Mouse (Mus musculus) forebrain, postnatal 0 days (tissue): ENCODE measurements around the gene Akap14. TPM values are rescaled to one million over a fixed set of nuclear protein-coding genes. Genes with fewer than 3 reads are reported as not detected.

Experiments
- ATAC-seq: fragments of 200-750 bp; cut with Nextera tagmentation; 2 replicates; pipeline ENCODE4 v1.8.0; 2017; ENCODE audit warnings: mild to moderate bottlenecking, moderate library complexity
- DNase-seq: peaks from one replicate; pipeline ENCODE4 v3.0.0-alpha.2; 2015
- H3K27ac ChIP-seq: fragments of 300-500 bp; sonication (generic); 2 replicates; pipeline ENCODE4 v1.5.1; 2014; ENCODE audit warnings: low read depth, mild to moderate bottlenecking, antibody characterized with exemption, low read length, moderate library complexity, mixed read lengths
- H3K27me3 ChIP-seq: fragments of 300-500 bp; sonication (generic); 2 replicates; pipeline ENCODE4 v1.6.1; 2014; ENCODE audit warnings: mild to moderate bottlenecking, low read length, mixed read lengths; ENCODE audit not compliant: insufficient read depth
- H3K36me3 ChIP-seq: fragments of 300-500 bp; sonication (generic); 2 replicates; pipeline ENCODE4 v1.6.1; 2014; ENCODE audit warnings: mild to moderate bottlenecking, moderate library complexity; ENCODE audit not compliant: insufficient read depth
- H3K4me1 ChIP-seq: fragments of 300-500 bp; sonication (generic); 2 replicates; pipeline ENCODE4 v1.6.1; 2014; ENCODE audit warnings: antibody characterized with exemption; ENCODE audit not compliant: insufficient read depth
- H3K4me2 ChIP-seq: fragments of 300-500 bp; sonication (generic); 2 replicates; pipeline ENCODE4 v1.6.1; 2014; ENCODE audit warnings: low read depth, mild to moderate bottlenecking, moderate library complexity
- H3K4me3 ChIP-seq: fragments of 300-500 bp; sonication (generic); 2 replicates; pipeline ENCODE4 v1.5.1; 2014; ENCODE audit warnings: low read depth, low read length, mixed read lengths
- H3K9ac ChIP-seq: fragments of 300-500 bp; sonication (generic); 2 replicates; pipeline ENCODE4 v1.6.1; 2014; ENCODE audit warnings: mild to moderate bottlenecking
- H3K9me3 ChIP-seq: fragments of 300-500 bp; sonication (generic); 2 replicates; pipeline ENCODE4 v1.6.1; 2016; ENCODE audit warnings: low read length
- CTCF ChIP-seq: sonication (generic); IDR thresholded peaks from 2 replicates; pipeline ENCODE4 v1.5.1; 2016; ENCODE audit warnings: antibody characterized with exemption, control low read depth, low read depth
- WGBS: fragments of 180-500 bp; shearing (Covaris S2); extraction: QIAGEN DNeasy Blood & Tissue Kit; methylation state at CpG from one replicate; pipeline ENCODE4 v1.1.7; 2014; 5-methylcytosine and 5-hydroxymethylcytosine counted together
- polyA plus RNA-seq: library from polyadenylated mRNA; unstranded; fragments of >200 nt; fragmentation: Nextera tagmentation; extraction: Ambion mirVana; gene quantifications from 2 replicates; pipeline ENCODE4 v1.2.1, GENCODE M21; 2015
- total RNA-seq: library from RNA; depleted of rRNA; stranded (reverse); fragments of >200 nt; gene quantifications from 2 replicates; pipeline ENCODE4 v1.2.3, GENCODE M21; 2014

Akap14 gene
- total and polyA plus RNA-seq, 2 experiments from 2014 or later = 0.48 to 0.58 TPM

DNA sequence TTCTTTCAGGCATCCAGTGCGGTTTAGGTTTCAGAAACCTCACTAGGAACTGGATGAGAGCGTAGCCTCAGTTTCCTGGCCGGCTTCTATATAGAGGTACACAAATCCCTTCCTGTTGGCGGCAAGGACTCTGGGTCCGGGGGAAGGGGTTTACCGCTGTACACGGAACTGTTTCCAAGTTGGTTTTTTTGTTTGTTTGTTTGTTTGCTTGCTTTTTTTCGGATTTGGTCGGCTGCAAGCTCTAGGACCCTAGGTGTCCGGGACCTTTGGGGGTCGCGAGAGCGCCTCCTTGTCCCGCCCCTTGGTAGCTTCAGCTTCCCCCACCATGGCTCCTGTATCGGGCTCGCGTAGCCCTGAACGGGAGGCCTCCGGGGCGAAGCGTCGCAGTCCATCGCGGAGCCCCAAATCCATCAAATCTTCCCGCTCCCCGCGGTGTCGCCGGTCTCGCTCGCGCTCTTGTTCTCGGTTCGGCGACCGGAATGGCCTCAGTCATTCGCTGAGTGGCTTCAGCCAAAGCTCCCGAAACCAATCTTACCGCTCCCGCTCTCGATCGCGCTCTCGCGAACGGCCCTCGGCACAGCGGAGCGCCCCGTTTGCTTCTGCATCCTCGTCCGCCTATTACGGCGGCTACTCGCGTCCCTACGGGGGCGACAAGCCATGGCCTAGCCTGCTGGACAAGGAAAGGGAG is 41.8 kb downstream of the Akap14 start, which contains the start of gene Nkap:
Gene Nkap, plus strand, starts transcription at position 125 of the 688 bp plus-strand sequence.
- Histone ChIP-seq H3K4me3 (peak within 1 kb of the TSS; percentile 59), H3K4me2 (peak within 1 kb of the TSS; percentile 47), H3K9ac (peak within 1 kb of the TSS; percentile 66), H3K9me3 (no peaks in the 10 kb centered on the region), H3K36me3 (no peaks in the 10 kb centered on the region), H3K4me1 (no peaks in the 10 kb centered on the region), H3K27me3 (no peaks in the 10 kb centered on the region), H3K27ac (peak within 1 kb of the TSS; percentile 66; the same call in 1 of the 2 replicates)
- WGBS = 26% methylated on average over 57 of the region's 58 CpGs
- DNase-seq = peak; percentile 88
- no peak for TF ChIP-seq CTCF
- ATAC-seq = peak; percentile 96

DNA sequence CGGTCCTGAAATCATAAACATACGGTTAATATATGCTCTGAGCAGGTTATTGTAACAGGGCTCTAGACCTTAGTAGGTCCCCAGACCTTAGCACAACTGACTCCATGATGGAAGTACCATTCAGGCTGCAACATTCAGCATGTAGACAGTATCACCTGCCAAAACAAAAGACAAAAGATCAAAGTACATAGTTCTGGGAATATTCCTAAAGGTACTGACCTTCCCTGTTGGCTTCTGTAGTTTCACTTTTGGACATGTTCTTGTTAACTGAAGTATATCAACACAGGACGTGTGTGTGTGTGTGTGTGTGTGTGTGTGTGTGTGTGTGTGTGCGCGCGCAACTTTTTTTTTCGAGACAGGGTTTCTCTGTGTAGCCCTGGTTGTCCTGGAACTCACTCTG is 43.1 kb downstream of the Akap14 start:
- no peaks in the 10 kb centered on the region for H3K36me3 ChIP-seq
- DNase-seq (no peak), ATAC-seq (no peak)
- H3K4me3 ChIP-seq = no peak overlapping the region
- no peak overlapping the region for H3K9ac ChIP-seq
- H3K4me1 ChIP-seq = no peaks in the 10 kb centered on the region
- no peak for TF ChIP-seq CTCF
- H3K27me3 ChIP-seq = no peaks in the 10 kb centered on the region
- 91% methylated on average over 7 of the region's 7 CpGs for WGBS
- H3K27ac ChIP-seq = no peak overlapping the region
- H3K9me3 ChIP-seq = no peaks in the 10 kb centered on the region
- H3K4me2 ChIP-seq = no peak overlapping the region

DNA sequence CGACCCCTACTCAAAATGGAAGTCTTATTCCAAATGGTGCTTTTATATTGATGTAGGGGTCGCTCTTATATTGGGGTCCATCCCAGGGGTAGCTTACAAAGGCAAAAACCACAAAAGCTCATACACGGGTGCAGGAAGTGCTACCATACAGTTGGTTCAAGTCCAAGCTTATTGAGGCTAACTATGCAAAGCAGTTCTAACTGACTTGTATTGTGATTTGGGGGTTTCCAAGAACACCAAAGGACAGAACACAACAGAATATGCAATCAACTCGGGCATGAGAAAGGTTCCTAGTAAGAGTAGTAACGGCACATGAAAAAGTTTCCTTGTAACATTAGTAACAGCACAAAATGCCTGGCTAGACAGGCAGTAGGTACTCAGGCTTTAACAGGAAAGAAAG is 48.4 kb downstream of the Akap14 start:
- H3K36me3 ChIP-seq = no peaks in the 10 kb centered on the region
- no peak for ATAC-seq
- no peak for TF ChIP-seq CTCF
- no peak overlapping the region for H3K9ac ChIP-seq
- H3K4me2 ChIP-seq = no peak overlapping the region
- H3K9me3 ChIP-seq = no peaks in the 10 kb centered on the region
- DNase-seq = no peak
- WGBS = 69% methylated on average over 5 of the region's 5 CpGs
- H3K27me3 ChIP-seq = no peaks in the 10 kb centered on the region
- no peak overlapping the region for H3K27ac ChIP-seq
- no peak overlapping the region for H3K4me3 ChIP-seq
- no peaks in the 10 kb centered on the region for H3K4me1 ChIP-seq

DNA sequence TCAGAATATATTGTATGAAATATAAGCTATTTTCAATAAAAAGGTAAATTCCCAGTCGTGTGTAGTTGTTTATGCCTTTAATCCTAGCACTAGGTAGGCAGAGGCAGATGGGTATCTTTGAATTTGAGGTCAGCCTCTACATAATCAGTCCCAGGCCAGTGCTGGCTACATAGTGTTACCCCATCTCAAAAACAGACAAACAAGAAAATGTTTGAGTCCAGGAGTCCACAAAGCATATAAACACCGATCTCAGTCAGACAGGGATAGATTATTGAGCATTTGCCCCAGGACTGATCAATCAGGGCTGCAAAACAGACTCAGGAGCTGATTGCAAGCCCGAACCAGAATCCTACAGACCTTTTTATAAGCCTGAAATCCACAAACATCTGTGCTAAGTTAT is 49.1 kb downstream of the Akap14 start:
- H3K4me3 ChIP-seq = no peak overlapping the region
- no peak overlapping the region for H3K4me2 ChIP-seq
- ATAC-seq (no peak), DNase-seq (no peak)
- 61% methylated on average over 3 of the region's 3 CpGs for WGBS
- no peaks in the 10 kb centered on the region for H3K9me3 ChIP-seq
- H3K4me1 ChIP-seq = no peaks in the 10 kb centered on the region
- no peak overlapping the region for H3K9ac ChIP-seq
- H3K27ac ChIP-seq = no peak overlapping the region
- H3K36me3 ChIP-seq = no peaks in the 10 kb centered on the region
- no peak for TF ChIP-seq CTCF
- H3K27me3 ChIP-seq = no peaks in the 10 kb centered on the region

DNA sequence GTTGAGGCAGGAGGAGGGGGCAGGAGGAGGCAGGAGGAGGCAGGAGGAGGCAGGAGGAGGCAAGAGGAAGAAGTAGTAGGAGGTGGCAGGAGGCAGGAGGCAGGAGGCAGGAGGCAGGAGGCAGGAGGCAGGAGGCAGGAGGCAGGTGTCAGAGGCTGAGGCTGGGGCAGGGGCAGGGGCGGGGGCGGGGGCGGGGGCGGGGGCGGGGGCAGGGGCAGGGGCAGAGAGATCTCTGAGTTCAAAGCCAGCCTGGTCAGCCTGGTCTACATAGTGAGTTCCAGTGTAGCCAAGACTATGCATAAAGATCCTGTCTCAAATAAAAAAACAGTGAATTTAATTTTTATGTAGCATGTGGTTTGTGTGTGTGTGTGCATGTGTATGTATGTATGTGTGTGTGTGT is 51.6 kb downstream of the Akap14 start:
- TF ChIP-seq CTCF = no peak
- Histone ChIP-seq H3K4me1 (no peaks in the 10 kb centered on the region), H3K36me3 (no peaks in the 10 kb centered on the region), H3K27ac (no peak overlapping the region), H3K27me3 (no peaks in the 10 kb centered on the region), H3K4me3 (no peak overlapping the region), H3K4me2 (no peak overlapping the region), H3K9me3 (no peaks in the 10 kb centered on the region), H3K9ac (no peak overlapping the region)
- DNase-seq (no peak), ATAC-seq (no peak)
- WGBS = no CpG with 5 or more reads among the region's 5 CpGs

DNA sequence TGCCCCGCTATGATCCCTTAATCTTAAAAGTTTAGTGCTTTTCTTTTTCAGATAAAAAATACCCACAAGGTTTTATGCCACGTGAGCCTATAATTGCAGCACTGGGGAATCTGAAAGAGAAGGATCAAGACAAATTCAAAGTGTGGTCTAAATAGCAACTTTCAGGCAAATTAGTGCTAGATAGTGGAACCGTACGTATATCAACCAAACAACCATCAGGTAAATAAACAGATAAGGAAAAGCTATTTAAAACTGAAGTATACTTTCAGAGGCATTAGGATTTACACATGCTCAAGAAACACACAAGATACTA is 57.8 kb downstream of the Akap14 start:
- H3K9ac ChIP-seq = no peak overlapping the region
- WGBS = 78% methylated on average over 4 of the region's 4 CpGs
- no peak overlapping the region for H3K4me2 ChIP-seq
- DNase-seq = no peak
- TF ChIP-seq CTCF = no peak
- H3K27me3 ChIP-seq = no peaks in the 10 kb centered on the region
- H3K27ac ChIP-seq = no peak overlapping the region
- H3K4me1 ChIP-seq = no peaks in the 10 kb centered on the region
- no peak overlapping the region for H3K4me3 ChIP-seq
- H3K9me3 ChIP-seq = no peaks in the 10 kb centered on the region
- ATAC-seq = no peak
- H3K36me3 ChIP-seq = no peaks in the 10 kb centered on the region

DNA sequence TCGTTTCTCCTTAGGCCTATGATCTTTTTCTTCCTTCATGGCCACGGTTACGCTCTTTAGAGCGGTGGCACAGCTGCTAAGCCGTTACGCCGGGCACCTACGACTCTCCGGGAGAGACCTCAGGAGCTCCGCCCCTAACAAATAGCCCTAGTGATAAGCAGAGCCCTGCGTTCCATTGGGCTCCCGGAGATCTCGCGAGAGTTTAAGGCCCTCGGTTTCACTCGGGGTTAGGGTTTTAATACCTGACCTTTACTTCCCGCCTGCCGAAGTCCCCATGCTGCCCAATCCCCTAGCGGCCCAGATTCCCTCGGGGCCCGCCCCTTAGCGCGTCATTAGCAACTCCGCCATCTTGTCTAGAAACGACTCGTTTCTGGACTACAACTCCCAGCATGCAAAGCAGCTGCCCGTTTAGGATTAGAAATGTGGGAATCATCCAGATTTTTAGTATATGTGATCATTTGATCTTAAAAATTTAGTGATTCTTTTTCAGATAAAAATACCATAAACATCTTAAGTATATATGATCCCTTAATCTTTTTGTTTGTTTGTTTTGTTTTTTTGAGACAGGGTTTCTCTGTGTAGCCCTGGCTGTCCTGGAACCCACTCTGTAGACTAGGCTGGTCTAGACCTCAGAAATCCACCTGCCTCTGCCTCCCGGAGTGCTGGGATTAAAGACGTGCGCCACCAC is 58.3 kb downstream of the Akap14 start, which contains the start of gene Upf3b:
Gene Upf3b, minus strand, starts transcription at position 130 of the 688 bp plus-strand sequence.
- DNase-seq (peak; percentile 94), ATAC-seq (peak; percentile 98)
- Histone ChIP-seq H3K4me1 (no peaks in the 10 kb centered on the region), H3K27me3 (no peaks in the 10 kb centered on the region), H3K4me3 (peak within 1 kb of the TSS; percentile 51), H3K9me3 (no peaks in the 10 kb centered on the region), H3K9ac (peak within 1 kb of the TSS; percentile 62), H3K27ac (peak within 1 kb of the TSS; percentile 86), H3K4me2 (peak within 1 kb of the TSS; percentile 59), H3K36me3 (no peaks in the 10 kb centered on the region)
- WGBS = 25% methylated on average over 30 of the region's 30 CpGs
- no peak for TF ChIP-seq CTCF
